Mouse (Mus musculus): ENCODE data around the gene Rbm43.
A peak's percentile ranks its signal among the peaks of the same experiment; 100 is the strongest.

Gene Rbm43

DNA sequence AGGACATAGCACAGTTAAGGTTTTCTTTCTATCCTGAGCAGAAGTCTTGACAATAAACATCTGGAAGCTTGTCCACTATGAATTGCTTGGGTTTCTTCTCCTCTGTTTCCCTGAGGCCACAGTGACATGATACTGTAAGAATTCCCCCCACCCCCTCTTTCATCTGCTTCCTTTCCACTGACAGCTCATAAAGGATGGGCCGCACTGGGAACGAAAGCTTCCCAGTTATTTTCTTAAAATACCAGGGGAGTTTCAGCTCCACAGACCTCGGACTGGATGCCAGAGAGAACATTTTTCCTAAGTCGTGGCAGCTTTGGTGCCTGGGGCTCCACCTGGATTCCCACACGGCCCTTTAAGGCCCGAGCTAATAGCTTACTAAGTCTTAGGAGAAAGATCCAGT, 22.2 kb downstream of the Rbm43 start:
- no peak for DNase-seq

DNA sequence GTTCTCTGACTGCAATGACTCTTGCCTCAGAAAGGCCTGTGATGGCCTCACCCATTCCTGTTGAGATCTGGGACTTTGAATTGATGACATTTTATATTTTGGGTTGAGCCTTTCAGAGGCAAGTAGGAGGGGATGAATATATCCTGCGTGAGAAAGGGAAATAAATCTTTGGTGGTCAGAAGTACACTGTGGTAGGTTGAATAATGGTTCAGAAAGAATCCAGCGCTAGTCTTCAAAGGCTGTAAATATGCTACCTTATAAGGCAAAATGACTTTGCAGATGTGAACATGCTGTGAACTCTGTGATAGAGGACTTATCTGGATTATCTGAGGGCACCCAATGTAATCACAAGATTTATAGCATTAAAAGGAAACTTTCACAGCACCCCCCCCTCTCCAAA, 23.1 kb downstream of the Rbm43 start:
- no peak for DNase-seq

DNA sequence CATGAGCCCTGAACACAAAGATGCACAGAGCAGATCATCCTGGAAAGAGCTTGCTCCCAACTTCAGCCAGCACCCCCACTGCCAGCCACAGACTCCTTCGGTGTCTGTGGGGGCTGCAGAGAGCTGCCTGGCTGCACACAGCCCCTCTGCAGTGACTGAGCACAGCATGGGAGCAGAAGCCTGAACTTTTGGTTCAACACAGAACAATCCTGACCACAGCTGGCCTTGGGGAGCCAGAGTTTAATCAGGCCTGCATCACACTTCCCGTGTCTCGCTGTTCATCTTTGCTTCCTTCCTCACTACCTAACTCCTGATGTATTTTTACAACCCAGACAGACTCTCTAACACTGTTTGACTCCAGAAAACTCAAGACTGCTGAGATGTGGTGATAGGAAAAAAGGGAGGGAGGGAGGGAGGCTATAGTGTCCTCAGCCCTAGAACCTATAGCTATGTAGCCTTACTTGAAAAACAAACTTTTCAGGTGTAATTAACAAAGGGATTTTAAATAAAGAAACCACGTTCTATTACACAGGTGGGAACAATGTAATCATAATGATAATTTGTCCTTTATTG, 27.3 kb downstream of the Rbm43 start:
- no peak for DNase-seq

DNA sequence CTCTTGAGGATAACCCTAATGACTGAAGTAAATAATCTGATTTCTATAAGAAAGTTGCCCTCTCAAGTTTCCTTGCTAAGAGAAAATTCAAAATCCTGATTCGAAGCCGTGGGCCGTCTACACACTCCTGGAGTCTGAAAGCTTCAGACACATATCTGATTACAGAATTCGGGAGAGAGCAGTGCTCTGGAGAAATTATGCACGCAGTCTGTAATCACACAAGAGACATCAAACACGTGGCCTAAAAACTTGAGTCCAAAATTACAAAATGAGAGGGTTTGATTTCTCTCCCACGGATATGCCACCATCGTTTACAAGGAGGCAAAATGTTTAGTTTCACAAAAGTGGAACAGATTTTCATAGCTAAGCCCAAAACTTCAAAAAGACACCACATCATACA, 29.3 kb downstream of the Rbm43 start:
- no peak for DNase-seq

DNA sequence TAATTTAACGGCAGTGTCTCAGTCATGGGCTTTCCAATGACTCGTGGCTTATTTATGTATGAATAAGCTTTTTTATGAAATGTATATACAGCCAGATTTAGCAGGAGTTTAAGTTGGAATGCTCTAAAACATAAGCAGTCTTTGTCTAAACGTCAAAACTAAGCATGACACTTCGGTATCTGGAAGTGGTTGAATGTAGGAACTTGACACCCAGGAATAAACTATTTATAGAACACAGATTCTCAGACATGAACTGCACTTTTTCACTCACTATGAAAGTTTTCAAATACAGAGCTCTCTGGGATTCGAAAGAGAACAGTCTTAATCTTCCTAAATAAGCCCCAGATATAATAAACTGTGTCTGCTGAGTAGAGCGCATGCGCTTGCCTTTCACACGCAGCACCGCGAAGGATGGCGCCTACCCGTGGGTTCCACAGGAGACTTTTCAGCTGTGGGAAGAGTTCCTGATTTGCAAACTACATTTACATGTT, 42.5 kb downstream of the Rbm43 start:
- DNase-seq: no peak

DNA sequence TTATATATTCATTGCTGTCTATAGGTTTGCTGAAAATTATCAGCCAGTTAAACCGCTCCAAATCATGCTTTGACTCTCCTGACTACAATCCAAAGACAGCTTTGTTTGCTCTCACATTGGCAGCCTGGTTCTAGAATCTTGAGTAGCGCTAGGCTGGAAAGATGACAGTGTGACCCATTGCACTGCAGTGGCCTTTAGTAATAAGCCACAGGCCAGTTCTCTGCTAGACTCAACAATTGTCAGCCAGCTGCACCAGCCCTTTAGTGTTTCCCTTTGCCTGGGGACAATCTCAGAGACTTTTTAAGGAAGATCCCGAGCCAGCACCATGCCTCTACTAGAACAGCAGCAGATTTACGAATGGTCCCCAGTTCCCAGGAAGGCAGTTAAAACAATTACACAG, 44.0 kb downstream of the Rbm43 start:
- no peak for DNase-seq

DNA sequence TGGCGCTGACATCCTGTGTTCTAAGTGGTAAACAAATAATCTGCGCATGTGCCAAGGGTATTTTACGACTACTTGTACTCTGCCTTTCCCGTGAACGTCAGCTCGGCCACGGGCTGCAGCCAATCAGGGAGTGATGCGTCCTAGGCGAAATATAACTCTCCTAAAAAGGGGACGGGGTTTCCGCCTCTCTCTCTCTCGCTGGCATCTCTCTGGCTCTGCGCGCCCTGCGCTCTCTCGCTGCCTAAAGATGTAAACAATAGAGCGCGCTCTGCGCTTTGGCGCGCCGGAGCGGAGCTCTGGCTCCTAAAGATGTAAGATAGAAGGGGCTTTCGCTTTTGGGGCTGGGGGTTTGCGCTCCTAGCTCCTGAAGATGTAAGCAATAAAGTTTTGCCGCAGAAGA, 44.8 kb downstream of the Rbm43 start:
- DNase-seq: peak; percentile 23

DNA sequence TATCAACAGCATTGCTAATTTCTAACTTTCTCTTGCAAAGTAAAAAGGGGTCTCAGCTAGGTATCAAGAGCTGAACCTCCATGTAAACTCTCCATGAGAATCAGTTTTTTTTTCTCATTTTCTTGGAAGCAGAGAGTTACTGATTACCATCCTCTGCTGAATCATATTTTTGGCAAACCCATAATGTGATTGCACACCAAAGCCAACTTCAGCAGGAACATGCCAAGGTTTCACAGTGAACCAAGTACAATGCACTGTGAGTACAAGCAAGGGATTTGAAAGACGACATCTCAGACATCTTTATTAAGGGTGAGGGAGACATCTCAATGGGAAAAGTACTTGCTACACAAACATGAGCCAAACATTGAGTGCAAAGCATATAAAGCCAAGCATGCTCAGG, 54.8 kb downstream of the Rbm43 start:
- DNase-seq: no peak
